Mouse (Mus musculus) forebrain, embryonic 10.5 days (tissue): ENCODE results near the gene Gpr1. TPM values are rescaled to one million over a fixed set of nuclear protein-coding genes. Genes with fewer than 3 reads are reported as not detected.
"Not testable (repeated sequence)": the region's sequence is repeated elsewhere in the genome, so short reads cannot be mapped to it uniquely, and the experiment has no call there.

Experiments
- DNase-seq: peaks from one replicate; pipeline ENCODE4 v3.0.0-alpha.2; 2017; ENCODE audit warnings: low spot score; ENCODE audit errors: extremely low spot score
- H3K27ac ChIP-seq: fragments of 300-500 bp; sonication (generic); 2 replicates; pipeline ENCODE4 v1.5.1; 2016; ENCODE audit warnings: mild to moderate bottlenecking
- H3K27me3 ChIP-seq: fragments of 300-500 bp; sonication (generic); 2 replicates; pipeline ENCODE4 v1.6.1; 2016; ENCODE audit warnings: mild to moderate bottlenecking; ENCODE audit not compliant: poor library complexity, severe bottlenecking
- H3K36me3 ChIP-seq: fragments of 300-500 bp; sonication (generic); replicated peaks from 2 replicates; pipeline ENCODE4 v1.6.1; 2016; ENCODE audit warnings: mild to moderate bottlenecking, moderate library complexity
- H3K4me1 ChIP-seq: fragments of 300-500 bp; sonication (generic); 2 replicates; pipeline ENCODE4 v1.6.1; 2016
- H3K4me3 ChIP-seq: fragments of 300-500 bp; sonication (generic); 2 replicates; pipeline ENCODE4 v1.5.1; 2016; ENCODE audit warnings: mild to moderate bottlenecking, moderate library complexity
- H3K9me3 ChIP-seq: fragments of 300-500 bp; sonication (generic); 2 replicates; pipeline ENCODE4 v1.6.1; 2016; ENCODE audit warnings: mild to moderate bottlenecking, moderate library complexity
- WGBS: fragments of 180-500 bp; shearing (Covaris S2); methylation state at CpG from one replicate; pipeline ENCODE4 v1.1.7; 2016; 5-methylcytosine and 5-hydroxymethylcytosine counted together
- microRNA-seq: library from miRNA; unstranded; fragments of <30 nt; microRNA quantifications from one replicate; pipeline ENCODE4, GENCODE M21; 2017
- polyA plus RNA-seq: library from polyadenylated mRNA; unstranded; fragments of >200 nt; fragmentation: Nextera tagmentation; extraction: Ambion mirVana; gene quantifications from 2 replicates; pipeline ENCODE4 v1.2.1, GENCODE M21; 2016

Gene Gpr1
- polyA plus RNA-seq, 1 experiment from 2014 or later: 0.26 TPM

- H3K4me3 ChIP-seq, H3K27me3 ChIP-seq, H3K9me3 ChIP-seq, H3K4me1 ChIP-seq, H3K27ac ChIP-seq, DNase-seq: not testable (repeated sequence)
- peaks cover 55% of the 10 kb centered on the region for H3K36me3 ChIP-seq
- 94% methylated on average over 1 of the region's 1 CpGs for WGBS
These were observed 75.8 kb downstream of the Gpr1 start for GRCm38 (mm10) chr1:63138586-63138985.

GRCm38 (mm10) chr1:63137971-63138370 lies 76.4 kb downstream of the Gpr1 start:
- Histone ChIP-seq H3K36me3 (peaks cover 49% of the 10 kb centered on the region), H3K27ac (no peak overlapping the region), H3K27me3 (no peaks in the 10 kb centered on the region), H3K4me3 (no peak overlapping the region), H3K9me3 (no peaks in the 10 kb centered on the region), H3K4me1 (no peaks in the 10 kb centered on the region)
- no peak for DNase-seq
- 89% methylated on average over 2 of the region's 2 CpGs for WGBS

- 85% methylated on average over 3 of the region's 3 CpGs for WGBS
These were observed 79.8 kb downstream of the Gpr1 start for GRCm38 (mm10) chr1:63134530-63134929.

More at GRCm38 (mm10) chr1:63134530-63134929, 79.8 kb downstream of the Gpr1 start:
- H3K4me1 ChIP-seq: peaks cover 8% of the 10 kb centered on the region
- peaks cover 21% of the 10 kb centered on the region for H3K36me3 ChIP-seq
- no peak overlapping the region for H3K27ac ChIP-seq
- no peak for DNase-seq
- H3K9me3 ChIP-seq: no peaks in the 10 kb centered on the region
- H3K4me3 ChIP-seq: no peak overlapping the region
- no peaks in the 10 kb centered on the region for H3K27me3 ChIP-seq

Small RNA genes within 50 kb of the gene (microRNA-seq; reads per million reads assigned to microRNA genes)
- not detected for gene Gm24557
- gene Gm27512: not detected

Other genes with a start within 250 kb of the Gpr1 start
- 9.9 and 11.1 TPM in 2 replicates for gene Ino80d, start 99.9 kb downstream of the Gpr1 start, polyA plus RNA-seq
- gene Eef1b2, start 37.7 kb downstream of the Gpr1 start, polyA plus RNA-seq: 642 and 649 TPM in 2 replicates
- 147 and 151 TPM in 2 replicates for gene Ndufs1, start 37.7 kb downstream of the Gpr1 start, polyA plus RNA-seq
- gene Zdbf2, start 58.7 kb upstream of the Gpr1 start, polyA plus RNA-seq: 21.6 and 25.1 TPM in 2 replicates
- 3.6 and 3.7 TPM in 2 replicates for gene Adam23, start 231.3 kb upstream of the Gpr1 start, polyA plus RNA-seq